Mouse (Mus musculus): ENCODE data around the gene Agap3.
A peak's percentile ranks its signal among the peaks of the same experiment; 100 is the strongest.

Agap3 gene

GRCm38 (mm10) chr5:24452030-24452690 lies at the start of gene Agap3:
TSS of gene Agap3 (plus strand) at chr5:24452177.
- peak; percentile 37 for DNase-seq

- DNase-seq, result no peak
These were observed 47.2 kb upstream of the Agap3 start for GRCm38 (mm10) chr5:24404594-24405360.

GRCm38 (mm10) chr5:24405389-24405876 lies 46.5 kb upstream of the Agap3 start:
- DNase-seq, result no peak

- no peak for DNase-seq
These were observed 43.3 kb upstream of the Agap3 start for GRCm38 (mm10) chr5:24408651-24409050.

- no peak for DNase-seq
These were observed 42.5 kb upstream of the Agap3 start for GRCm38 (mm10) chr5:24409466-24409865.

- DNase-seq, result no peak
These were observed 39.9 kb upstream of the Agap3 start for GRCm38 (mm10) chr5:24412063-24412462.

- DNase-seq, result no peak
These were observed 38.8 kb upstream of the Agap3 start, which contains the start of gene Asic3 for GRCm38 (mm10) chr5:24413042-24413693. TSS of gene Asic3 (plus strand) at chr5:24413392.

GRCm38 (mm10) chr5:24413938-24414337 lies 38.0 kb upstream of the Agap3 start:
- no peak for DNase-seq

GRCm38 (mm10) chr5:24416222-24416736 lies 35.7 kb upstream of the Agap3 start:
- DNase-seq, result peak; percentile 80

- no peak for DNase-seq
These were observed 34.4 kb upstream of the Agap3 start for GRCm38 (mm10) chr5:24417587-24417986.

- DNase-seq, result no peak
These were observed 31.6 kb upstream of the Agap3 start for GRCm38 (mm10) chr5:24420381-24420780.

- DNase-seq, result peak; percentile 98
These were observed 28.6 kb upstream of the Agap3 start, which contains the start of the genes Cdk5 and Slc4a2 for GRCm38 (mm10) chr5:24423129-24424003. TSS of gene Cdk5 (minus strand) at chr5:24423530. TSS of gene Slc4a2 (plus strand) at chr5:24423837.

- DNase-seq, result peak; percentile 42
These were observed 27.8 kb upstream of the Agap3 start for GRCm38 (mm10) chr5:24424004-24424781.

- peak; percentile 86 for DNase-seq
These were observed 27.0 kb upstream of the Agap3 start for GRCm38 (mm10) chr5:24424861-24425411.

- peak; percentile 56 for DNase-seq
These were observed 26.4 kb upstream of the Agap3 start for GRCm38 (mm10) chr5:24425421-24426036.

- DNase-seq, result no peak
These were observed 25.9 kb upstream of the Agap3 start for GRCm38 (mm10) chr5:24426037-24426432.

GRCm38 (mm10) chr5:24426556-24427284 lies 25.3 kb upstream of the Agap3 start:
- no peak for DNase-seq

- no peak for DNase-seq
These were observed 24.7 kb upstream of the Agap3 start for GRCm38 (mm10) chr5:24427285-24427633.

- DNase-seq, result peak; percentile 30
These were observed 24.0 kb upstream of the Agap3 start for GRCm38 (mm10) chr5:24427981-24428402.

- DNase-seq, result no peak
These were observed 23.4 kb upstream of the Agap3 start for GRCm38 (mm10) chr5:24428596-24428995.
